12 mouse cellular contexts compared by ENCODE assay signal in the genomic region with DNA sequence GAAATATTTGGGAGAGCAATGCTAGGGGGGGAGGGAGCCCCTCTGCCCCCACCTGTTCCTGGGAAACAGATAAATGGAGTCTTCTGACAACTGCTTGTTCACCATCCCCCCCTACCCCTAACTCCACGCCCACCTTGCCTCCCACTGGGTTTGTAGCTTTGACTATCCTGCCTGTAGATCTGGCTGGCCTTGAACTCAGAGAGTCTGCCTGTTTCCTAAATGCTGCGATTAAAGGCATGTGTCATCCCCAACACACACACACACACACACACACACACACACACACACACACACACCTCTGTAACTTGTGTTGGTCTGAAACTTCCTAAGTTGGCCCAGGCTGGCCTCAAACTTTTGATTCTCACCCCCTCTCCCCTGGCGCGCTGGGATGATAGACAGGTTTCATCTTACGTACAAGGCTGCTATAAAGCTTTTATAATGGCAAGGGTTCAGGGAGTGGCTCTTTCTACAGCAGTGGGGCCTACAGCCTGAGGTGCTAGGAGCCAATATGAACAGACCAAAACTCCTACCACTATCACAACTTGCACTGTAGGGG.
"Had no signal": no experiment of that assay in that cellular context is flagged by ENCODE, and none has a peak within 500 bp of the region (broad histone marks: within the 10 kb centered on the region; RNA-seq: fewer than 3 reads in every experiment).

No protein-coding gene starts in this region.

- DNase-seq: kidney, adult 2 months; kidney, postnatal 25 days; thymus, adult 2 months; thymus, postnatal 25 days had no signal

- ATAC-seq: intestine, embryonic 16.5 days had no signal

- H3K36me3 ChIP-seq: limb, embryonic 15.5 days; liver, embryonic 15.5 days; midbrain, embryonic 13.5 days; neural tube, embryonic 12.5 days; stomach, embryonic 15.5 days had no signal

- H3K4me3 ChIP-seq: left cerebral cortex, adult 2 months; limb, embryonic 15.5 days; liver, embryonic 15.5 days; midbrain, embryonic 13.5 days; neural tube, embryonic 12.5 days; stomach, embryonic 15.5 days had no signal

- H3K9me3 ChIP-seq: limb, embryonic 15.5 days; liver, embryonic 15.5 days; midbrain, embryonic 13.5 days; neural tube, embryonic 12.5 days; stomach, embryonic 15.5 days had no signal

- H3K27ac ChIP-seq: left cerebral cortex, adult 2 months; limb, embryonic 15.5 days; liver, embryonic 15.5 days; neural tube, embryonic 12.5 days; stomach, embryonic 15.5 days had no signal

- H3K4me1 ChIP-seq: neural tube, embryonic 12.5 days; stomach, embryonic 15.5 days had no signal

- H3K27me3 ChIP-seq: stomach, embryonic 15.5 days had no signal

- H3K4me2 ChIP-seq: limb, embryonic 15.5 days; liver, embryonic 15.5 days; lung, embryonic 14.5 days; midbrain, embryonic 13.5 days; stomach, embryonic 15.5 days had no signal

- H3K9ac ChIP-seq: limb, embryonic 15.5 days; liver, embryonic 15.5 days; lung, embryonic 14.5 days; midbrain, embryonic 13.5 days; neural tube, embryonic 12.5 days; stomach, embryonic 15.5 days had no signal
